Mouse (Mus musculus): Measurements from ENCODE around the gene Parp8. TPM values are rescaled to one million over a fixed set of nuclear protein-coding genes. Genes with fewer than 3 reads are reported as not detected.
"Not testable (repeated sequence)": the region's sequence is repeated elsewhere in the genome, so short reads cannot be mapped to it uniquely, and the experiment has no call there.

Parp8 gene
- polyA plus RNA-seq, 1 experiment, result 44.9 TPM

DNA sequence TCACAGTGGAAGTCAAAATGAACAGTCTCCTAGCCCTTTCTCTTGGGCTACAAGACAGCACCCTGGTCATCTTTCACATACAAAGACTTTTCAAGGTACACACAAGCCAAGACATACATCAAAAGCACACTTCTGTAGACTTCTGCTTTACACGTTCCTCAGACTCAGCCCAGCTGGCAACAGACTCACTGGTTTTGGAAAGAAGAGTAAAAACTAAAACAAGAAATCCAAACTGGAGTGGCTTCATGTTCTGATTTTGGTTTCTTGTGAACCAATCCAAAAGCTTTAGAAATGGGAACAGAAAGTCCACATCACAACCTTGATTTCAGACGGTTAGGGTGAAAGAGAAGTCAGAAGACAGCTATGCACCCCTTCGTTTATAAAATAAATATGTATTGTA, 67.8 kb downstream of the Parp8 start:
- DNase-seq (ENCODE audit: low read depth), result no peak
- no peak for TF ChIP-seq POLR2A (IDR thresholded peaks at IDR 0.05; ENCODE audit: borderline replicate concordance, extremely low read depth, insufficient read depth, insufficient read length, poor library complexity, severe bottlenecking)
- no peak for TF ChIP-seq CTCF (IDR thresholded peaks at IDR 0.05; ENCODE audit: borderline replicate concordance, extremely low read depth, insufficient read depth, insufficient read length)

DNA sequence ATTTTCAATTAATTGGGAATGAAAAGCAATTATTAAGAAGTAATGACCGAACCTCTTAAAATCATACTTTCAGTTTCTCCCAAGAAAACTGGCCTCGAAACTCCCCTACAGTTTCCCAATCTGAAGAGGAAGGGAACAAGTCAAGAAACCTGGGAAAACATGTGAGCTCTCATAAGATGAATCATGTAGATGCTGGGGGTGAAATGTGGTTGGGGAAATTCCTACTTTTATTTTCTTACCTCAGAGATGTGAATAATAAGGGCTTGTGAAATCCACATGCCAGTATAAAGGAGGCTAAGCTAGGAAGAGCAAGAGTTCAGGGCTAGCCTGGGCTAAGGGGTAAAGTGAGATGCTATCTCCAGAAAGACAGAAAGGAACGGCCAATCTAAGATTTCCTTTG, 74.0 kb downstream of the Parp8 start:
- no peak for TF ChIP-seq CTCF (IDR thresholded peaks at IDR 0.05; ENCODE audit: borderline replicate concordance, extremely low read depth, insufficient read depth, insufficient read length)
- TF ChIP-seq POLR2A (IDR thresholded peaks at IDR 0.05; ENCODE audit: borderline replicate concordance, extremely low read depth, insufficient read depth, insufficient read length, poor library complexity, severe bottlenecking), result no peak
- DNase-seq (ENCODE audit: low read depth), result no peak

DNA sequence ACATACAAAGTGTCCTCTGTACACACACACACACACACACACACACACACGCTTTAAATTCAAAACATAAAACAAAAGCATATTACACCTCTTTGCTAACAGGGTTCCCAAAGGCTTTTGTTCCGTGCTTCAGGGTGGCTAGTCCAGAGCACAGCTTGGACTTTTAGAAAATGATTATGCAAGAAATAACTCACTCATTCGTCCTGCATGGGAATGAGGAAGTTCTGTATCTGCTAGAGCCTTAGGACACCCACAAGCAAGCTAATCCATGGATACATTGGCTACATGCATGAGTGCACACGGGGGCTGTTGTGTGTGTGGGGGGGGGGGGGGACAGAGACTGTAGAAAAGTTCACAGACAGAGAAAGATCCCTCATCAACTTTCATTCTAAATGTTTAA, 75.8 kb downstream of the Parp8 start:
- no peak for DNase-seq (ENCODE audit: low read depth)
- TF ChIP-seq CTCF (IDR thresholded peaks at IDR 0.05; ENCODE audit: borderline replicate concordance, extremely low read depth, insufficient read depth, insufficient read length) (no peak), POLR2A (IDR thresholded peaks at IDR 0.05; ENCODE audit: borderline replicate concordance, extremely low read depth, insufficient read depth, insufficient read length, poor library complexity, severe bottlenecking) (no peak)

DNA sequence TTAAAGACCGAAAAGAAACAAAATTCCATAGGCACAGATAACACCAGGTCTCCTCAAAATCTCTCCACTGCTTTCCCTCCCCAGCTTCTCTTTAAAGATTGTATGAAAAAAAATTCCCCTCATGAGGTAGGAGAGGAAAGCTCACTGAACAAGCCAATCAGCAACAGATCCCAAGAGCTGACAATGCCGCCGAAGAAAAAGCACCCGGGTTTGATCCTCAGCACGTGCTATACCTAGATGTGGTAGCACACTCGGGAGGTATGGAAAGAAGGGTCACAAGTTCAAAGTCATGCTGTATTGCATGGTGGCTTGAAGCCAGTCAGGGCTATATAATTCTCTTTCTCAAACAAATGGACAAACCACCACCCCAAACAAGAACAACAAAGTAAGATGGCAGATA, 76.3 kb downstream of the Parp8 start:
- TF ChIP-seq CTCF (IDR thresholded peaks at IDR 0.05; ENCODE audit: borderline replicate concordance, extremely low read depth, insufficient read depth, insufficient read length) (no peak), POLR2A (IDR thresholded peaks at IDR 0.05; ENCODE audit: borderline replicate concordance, extremely low read depth, insufficient read depth, insufficient read length, poor library complexity, severe bottlenecking) (no peak)
- no peak for DNase-seq (ENCODE audit: low read depth)

- TF ChIP-seq POLR2A (IDR thresholded peaks at IDR 0.05; ENCODE audit: borderline replicate concordance, extremely low read depth, insufficient read depth, insufficient read length, poor library complexity, severe bottlenecking), result no peak
- DNase-seq (ENCODE audit: low read depth), result no peak
Measured at GRCm38 (mm10) chr13:116948299-116948659, 77.1 kb downstream of the Parp8 start.

DNA sequence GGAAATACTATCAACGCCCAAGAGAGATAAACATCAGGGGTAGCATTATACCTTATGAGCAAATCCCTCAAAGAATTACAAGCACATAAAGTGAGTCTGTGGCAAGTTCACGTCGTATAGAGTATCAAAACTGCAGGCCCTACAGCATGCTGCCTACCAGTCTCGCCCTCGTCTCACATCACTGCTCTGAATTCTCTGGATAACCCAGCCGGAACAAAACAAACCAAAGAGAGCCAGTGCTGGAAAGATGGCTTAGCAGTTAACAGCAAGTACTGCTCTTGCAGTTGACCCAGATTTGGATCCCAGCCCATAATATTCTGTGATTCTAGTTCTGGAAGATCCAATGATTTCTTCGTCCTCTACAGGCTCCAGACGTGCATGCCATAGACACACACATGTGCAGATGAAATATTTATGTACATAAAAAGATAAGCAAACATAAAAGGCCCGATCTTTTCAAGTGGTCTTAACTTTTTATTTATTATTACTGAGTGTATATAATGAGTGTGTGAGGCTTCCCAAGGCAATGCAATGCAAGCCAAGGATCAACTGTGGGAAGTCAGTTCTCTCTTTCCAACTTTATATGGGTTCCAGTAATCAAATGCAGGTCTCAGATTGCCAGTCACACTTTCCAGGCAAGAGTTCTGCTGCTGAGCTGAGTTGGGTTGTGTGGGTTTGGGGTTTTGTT, 77.6 kb downstream of the Parp8 start:
- TF ChIP-seq POLR2A (IDR thresholded peaks at IDR 0.05; ENCODE audit: borderline replicate concordance, extremely low read depth, insufficient read depth, insufficient read length, poor library complexity, severe bottlenecking) (no peak), CTCF (IDR thresholded peaks at IDR 0.05; ENCODE audit: borderline replicate concordance, extremely low read depth, insufficient read depth, insufficient read length) (no peak)
- DNase-seq (ENCODE audit: low read depth), result no peak

DNA sequence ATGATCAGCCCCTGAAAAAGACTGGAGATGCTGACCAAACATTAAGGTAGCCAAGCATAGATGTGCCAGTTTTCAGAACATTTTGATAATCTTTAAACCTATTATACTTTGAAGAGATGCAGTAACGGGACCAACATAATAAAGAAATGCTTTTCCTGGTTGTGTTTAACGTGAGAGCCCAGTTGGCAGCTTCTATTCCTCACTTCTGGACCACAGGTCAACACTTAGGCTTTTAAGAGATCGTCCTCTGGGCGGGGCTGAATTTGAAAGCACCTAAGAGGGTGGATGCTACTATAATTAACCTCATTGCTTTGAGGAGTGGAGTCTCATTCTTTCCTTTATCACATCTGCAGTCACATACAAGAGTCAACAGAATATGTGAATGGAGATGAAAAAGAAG, 78.8 kb downstream of the Parp8 start:
- no peak for TF ChIP-seq CTCF (IDR thresholded peaks at IDR 0.05; ENCODE audit: borderline replicate concordance, extremely low read depth, insufficient read depth, insufficient read length)
- TF ChIP-seq POLR2A (IDR thresholded peaks at IDR 0.05; ENCODE audit: borderline replicate concordance, extremely low read depth, insufficient read depth, insufficient read length, poor library complexity, severe bottlenecking), result no peak
- no peak for DNase-seq (ENCODE audit: low read depth)

- peak; percentile 62 for DNase-seq (ENCODE audit: low read depth)
- TF ChIP-seq POLR2A (IDR thresholded peaks at IDR 0.05; ENCODE audit: borderline replicate concordance, extremely low read depth, insufficient read depth, insufficient read length, poor library complexity, severe bottlenecking) (no peak), CTCF (IDR thresholded peaks at IDR 0.05; ENCODE audit: borderline replicate concordance, extremely low read depth, insufficient read depth, insufficient read length) (no peak)
Measured at GRCm38 (mm10) chr13:116941280-116942015, 83.9 kb downstream of the Parp8 start.

GRCm38 (mm10) chr13:116940761-116941160, 84.6 kb downstream of the Parp8 start:
- no peak for DNase-seq (ENCODE audit: low read depth)
- TF ChIP-seq CTCF (IDR thresholded peaks at IDR 0.05; ENCODE audit: borderline replicate concordance, extremely low read depth, insufficient read depth, insufficient read length) (no peak), POLR2A (IDR thresholded peaks at IDR 0.05; ENCODE audit: borderline replicate concordance, extremely low read depth, insufficient read depth, insufficient read length, poor library complexity, severe bottlenecking) (no peak)

GRCm38 (mm10) chr13:116937019-116937418, 88.3 kb downstream of the Parp8 start:
- not testable (repeated sequence) for DNase-seq (ENCODE audit: low read depth)

GRCm38 (mm10) chr13:116917387-116917930, 107.9 kb downstream of the Parp8 start:
- peak; percentile 7 for DNase-seq (ENCODE audit: low read depth)
- TF ChIP-seq CTCF (IDR thresholded peaks at IDR 0.05; ENCODE audit: borderline replicate concordance, extremely low read depth, insufficient read depth, insufficient read length), result no peak
- no peak for TF ChIP-seq POLR2A (IDR thresholded peaks at IDR 0.05; ENCODE audit: borderline replicate concordance, extremely low read depth, insufficient read depth, insufficient read length, poor library complexity, severe bottlenecking)

DNA sequence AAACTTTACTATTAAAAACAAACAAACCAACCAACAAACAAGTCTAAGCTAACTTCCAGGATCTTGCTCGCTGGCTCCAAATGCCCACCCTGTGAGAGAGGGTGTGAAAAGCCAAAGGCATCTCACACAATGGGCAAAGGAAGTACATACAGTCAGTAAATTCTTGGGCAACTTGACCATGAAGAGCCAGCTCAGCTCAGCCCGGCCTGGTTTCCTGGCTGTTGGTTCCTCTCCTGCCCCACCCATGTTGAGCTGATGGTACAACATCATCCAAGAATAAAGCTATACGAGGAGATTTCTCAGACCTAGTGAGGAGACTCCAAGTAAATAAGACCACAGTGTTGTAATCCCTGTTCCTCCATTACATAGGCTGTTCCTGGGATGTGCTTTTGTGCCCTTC, 117.1 kb downstream of the Parp8 start:
- DNase-seq (ENCODE audit: low read depth), result no peak
- TF ChIP-seq CTCF (IDR thresholded peaks at IDR 0.05; ENCODE audit: borderline replicate concordance, extremely low read depth, insufficient read depth, insufficient read length) (no peak), POLR2A (IDR thresholded peaks at IDR 0.05; ENCODE audit: borderline replicate concordance, extremely low read depth, insufficient read depth, insufficient read length, poor library complexity, severe bottlenecking) (no peak)
